ENCODE assay signal across 12 mouse cellular contexts in genomic region chr3:16310834-16311233, GRCm38 (mm10).
DNase-seq lines count a peak whose midpoint lies in the region; ATAC-seq and TF ChIP-seq lines count a peak whose summit lies in the region.
"Had no signal": no experiment of that assay in that cellular context is flagged by ENCODE, and none has a peak within 500 bp of the region (broad histone marks: within the 10 kb centered on the region; RNA-seq: fewer than 3 reads in every experiment).

No protein-coding gene starts in this region.

- ATAC-seq in embryonic facial prominence, embryonic 11.5 days (replicated peaks; ENCODE audit: insufficient number of reproducible peaks, low FRiP score, low TSS enrichment, low read depth), result no peak
- ATAC-seq in limb, embryonic 14.5 days (ENCODE audit: low FRiP score, low read depth), result no peak
- 0 out of 2 replicates have a peak, but pooled peaks have one; percentile 43 for ATAC-seq in forebrain, embryonic 15.5 days (replicated peaks)

- no peak overlapping the region for H3K9ac ChIP-seq in embryonic facial prominence, embryonic 11.5 days (replicated peaks; ENCODE audit: low read length)
- H3K9ac ChIP-seq in limb, embryonic 14.5 days (ENCODE audit: low read depth, low read length, severe bottlenecking), result no peak overlapping the region
- H3K9ac ChIP-seq in CH12.LX (ENCODE audit: insufficient read depth, low read depth), result no peak overlapping the region
- no peak overlapping the region for H3K9ac ChIP-seq in forebrain, embryonic 15.5 days (replicated peaks)
- H3K9ac ChIP-seq: heart, embryonic 12.5 days; liver, embryonic 13.5 days; midbrain, embryonic 12.5 days had no signal

- peak; percentile 56 for DNase-seq in embryonic facial prominence, embryonic 11.5 days (ENCODE audit: low spot score)
- no peak for DNase-seq in embryonic facial prominence, embryonic 10.5 days (ENCODE audit: low spot score)
- peak; percentile 20 for DNase-seq in limb, embryonic 14.5 days (ENCODE audit: low spot score)
- no peak for DNase-seq in limb, embryonic 10.5 days (ENCODE audit: low spot score)
- DNase-seq in CH12.LX (ENCODE audit: extremely low read depth), result peak; percentile 42
- no peak for DNase-seq in spleen, postnatal 10 days (ENCODE audit: low spot score in 2 of 2)
- no peak for DNase-seq in right cerebral cortex, postnatal 14 days
- DNase-seq: kidney, adult 11 months; liver, embryonic 13.5 days had no signal

- H3K9me3 ChIP-seq in embryonic facial prominence, embryonic 11.5 days (replicated peaks; ENCODE audit: control insufficient read depth, low read length), result no peaks in the 10 kb centered on the region
- no peaks in the 10 kb centered on the region for H3K9me3 ChIP-seq in embryonic facial prominence, embryonic 10.5 days
- H3K9me3 ChIP-seq in limb, embryonic 14.5 days (ENCODE audit: control insufficient read depth, low read length), result no peaks in the 10 kb centered on the region
- H3K9me3 ChIP-seq in limb, embryonic 10.5 days (replicated peaks), result no peaks in the 10 kb centered on the region
- no peaks in the 10 kb centered on the region for H3K9me3 ChIP-seq in CH12.LX (replicated peaks; ENCODE audit: low read length)
- H3K9me3 ChIP-seq in forebrain, embryonic 15.5 days, result no peaks in the 10 kb centered on the region
- H3K9me3 ChIP-seq: heart, embryonic 12.5 days; liver, embryonic 13.5 days; midbrain, embryonic 12.5 days had no signal

- no peaks in the 10 kb centered on the region for H3K27me3 ChIP-seq in embryonic facial prominence, embryonic 11.5 days (ENCODE audit: control insufficient read depth, insufficient read depth, low read length)
- no peaks in the 10 kb centered on the region for H3K27me3 ChIP-seq in embryonic facial prominence, embryonic 10.5 days (replicated peaks; ENCODE audit: low read depth, poor library complexity, severe bottlenecking)
- H3K27me3 ChIP-seq in limb, embryonic 14.5 days (ENCODE audit: control insufficient read depth, insufficient read depth, low read length), result no peaks in the 10 kb centered on the region
- H3K27me3 ChIP-seq in limb, embryonic 10.5 days (ENCODE audit: low read depth, poor library complexity, severe bottlenecking), result no peaks in the 10 kb centered on the region
- no peaks in the 10 kb centered on the region for H3K27me3 ChIP-seq in CH12.LX (replicated peaks)
- H3K27me3 ChIP-seq in forebrain, embryonic 15.5 days, result no peaks in the 10 kb centered on the region
- H3K27me3 ChIP-seq: heart, embryonic 12.5 days; liver, embryonic 13.5 days; midbrain, embryonic 12.5 days had no signal

- dilution Hi-C loops in CH12.LX (cut with MboI; ENCODE audit: extremely low pct_ligation_motif_present, extremely low pct_unique_long_range_greater_than_20kb, low sequenced_read_pairs), result no loop called here

- no peak overlapping the region for H3K4me2 ChIP-seq in embryonic facial prominence, embryonic 11.5 days (ENCODE audit: low read depth, low read length)
- no peak overlapping the region for H3K4me2 ChIP-seq in limb, embryonic 14.5 days (replicated peaks; ENCODE audit: low read depth, low read length, severe bottlenecking)
- no peak overlapping the region for H3K4me2 ChIP-seq in CH12.LX (ENCODE audit: insufficient read depth, low read depth, poor library complexity, severe bottlenecking)
- no peak overlapping the region for H3K4me2 ChIP-seq in forebrain, embryonic 15.5 days (replicated peaks)
- H3K4me2 ChIP-seq: heart, embryonic 12.5 days; liver, embryonic 13.5 days; midbrain, embryonic 12.5 days had no signal

- no peak overlapping the region for H3K4me3 ChIP-seq in embryonic facial prominence, embryonic 11.5 days (ENCODE audit: low read depth, low read length)
- no peak overlapping the region for H3K4me3 ChIP-seq in embryonic facial prominence, embryonic 10.5 days
- no peak overlapping the region for H3K4me3 ChIP-seq in limb, embryonic 14.5 days (replicated peaks; ENCODE audit: low read length)
- H3K4me3 ChIP-seq in limb, embryonic 10.5 days, result no peak overlapping the region
- H3K4me3 ChIP-seq in CH12.LX (replicated peaks in 1 of 3; ENCODE audit: low read depth in 2 of 3, low read length in 2 of 3, poor library complexity in 1 of 3), result no peak overlapping the region
- H3K4me3 ChIP-seq in forebrain, embryonic 15.5 days, result no peak overlapping the region
- H3K4me3 ChIP-seq: heart, embryonic 12.5 days; liver, embryonic 13.5 days; midbrain, embryonic 12.5 days had no signal

- no peak overlapping the region for H3K27ac ChIP-seq in embryonic facial prominence, embryonic 11.5 days (replicated peaks; ENCODE audit: low read depth, low read length)
- no peak overlapping the region for H3K27ac ChIP-seq in embryonic facial prominence, embryonic 10.5 days (replicated peaks)
- no peak overlapping the region for H3K27ac ChIP-seq in limb, embryonic 14.5 days (replicated peaks; ENCODE audit: low read depth, low read length)
- H3K27ac ChIP-seq in limb, embryonic 10.5 days, result no peak overlapping the region
- H3K27ac ChIP-seq in CH12.LX (ENCODE audit: insufficient read depth, low read depth), result no peak overlapping the region
- H3K27ac ChIP-seq in forebrain, embryonic 15.5 days (replicated peaks), result no peak overlapping the region
- H3K27ac ChIP-seq: liver, embryonic 13.5 days; midbrain, embryonic 12.5 days had no signal

- no peaks in the 10 kb centered on the region for H3K36me3 ChIP-seq in embryonic facial prominence, embryonic 11.5 days (replicated peaks; ENCODE audit: control insufficient read depth, insufficient read depth, low read depth, low read length)
- no peaks in the 10 kb centered on the region for H3K36me3 ChIP-seq in embryonic facial prominence, embryonic 10.5 days (replicated peaks)
- no peaks in the 10 kb centered on the region for H3K36me3 ChIP-seq in limb, embryonic 14.5 days (ENCODE audit: control insufficient read depth, insufficient read depth, low read length)
- no peaks in the 10 kb centered on the region for H3K36me3 ChIP-seq in limb, embryonic 10.5 days
- no peaks in the 10 kb centered on the region for H3K36me3 ChIP-seq in CH12.LX (replicated peaks in 1 of 2; ENCODE audit: control insufficient read depth in 1 of 2, insufficient read depth in 1 of 2, low read length in 1 of 2)
- H3K36me3 ChIP-seq in forebrain, embryonic 15.5 days, result no peaks in the 10 kb centered on the region
- H3K36me3 ChIP-seq: heart, embryonic 12.5 days; liver, embryonic 13.5 days; midbrain, embryonic 12.5 days had no signal

- no peaks in the 10 kb centered on the region for H3K4me1 ChIP-seq in embryonic facial prominence, embryonic 11.5 days (ENCODE audit: control insufficient read depth, insufficient read depth, low read length)
- no peaks in the 10 kb centered on the region for H3K4me1 ChIP-seq in embryonic facial prominence, embryonic 10.5 days
- H3K4me1 ChIP-seq in limb, embryonic 14.5 days (ENCODE audit: control insufficient read depth, insufficient read depth, low read length), result no peaks in the 10 kb centered on the region
- no peaks in the 10 kb centered on the region for H3K4me1 ChIP-seq in limb, embryonic 10.5 days
- H3K4me1 ChIP-seq in CH12.LX (ENCODE audit: control insufficient read depth in 1 of 2, insufficient read depth in 2 of 2), result no peaks in the 10 kb centered on the region
- no peaks in the 10 kb centered on the region for H3K4me1 ChIP-seq in forebrain, embryonic 15.5 days
- H3K4me1 ChIP-seq: heart, embryonic 12.5 days; liver, embryonic 13.5 days; midbrain, embryonic 12.5 days had no signal

- in situ Hi-C loops in CH12.LX (cut with MboI; ENCODE audit: low pct_ligation_motif_present, low pct_unique_long_range_greater_than_20kb, low sequenced_read_pairs), result no loop called here

- WGBS in embryonic facial prominence, embryonic 11.5 days, result 45% methylated on average over 3 of the region's 3 CpGs
- WGBS in embryonic facial prominence, embryonic 10.5 days, result 51% methylated on average over 3 of the region's 3 CpGs
- WGBS in limb, embryonic 14.5 days, result 37% methylated on average over 3 of the region's 3 CpGs
- WGBS in limb, embryonic 10.5 days, result 51% methylated on average over 3 of the region's 3 CpGs
- WGBS in forebrain, embryonic 15.5 days, result 45% methylated on average over 3 of the region's 3 CpGs

- TF ChIP-seq EP300 in CH12.LX (IDR thresholded peaks at IDR 0.05; ENCODE audit: low read length), result no peak

- TF ChIP-seq POLR2A in limb, embryonic 14.5 days (IDR thresholded peaks at IDR 0.05; ENCODE audit: borderline replicate concordance, extremely low read depth, insufficient read depth, insufficient read length), result no peak
- no peak for TF ChIP-seq POLR2A in CH12.LX (IDR thresholded peaks at IDR 0.05; ENCODE audit: low read depth, low read length)

- TF ChIP-seq CTCF in CH12.LX (conservative IDR thresholded peaks at IDR 0.05 in 1 of 2, IDR thresholded peaks at IDR 0.05 in 1 of 2; ENCODE audit: low read depth in 2 of 2, low read length in 2 of 2), result peak in 1 of 2 experiments; percentile 59; a peak in 2 of 4 replicates

- H3K79me2 ChIP-seq in CH12.LX (replicated peaks; ENCODE audit: control insufficient read depth, extremely low read depth, insufficient read depth, poor library complexity, severe bottlenecking), result no peaks in the 10 kb centered on the region

- TF ChIP-seq RAD21 in CH12.LX (IDR thresholded peaks at IDR 0.05; ENCODE audit: low read depth, low read length), result peak; percentile 74

TF ChIP-seq in CH12.LX, 34 proteins besides CTCF, POLR2A, EP300 and RAD21:
- TF ChIP-seq SMC3 (IDR thresholded peaks at IDR 0.05; ENCODE audit: low read depth, low read length) (peak; percentile 54), MAFK (IDR thresholded peaks at IDR 0.05; ENCODE audit: insufficient replicate concordance, low read length) (no peak)

Comparison
In these comparisons a context has a peak if more than half of its experiments do, and no peak if none do; other contexts are left out.
1. DNase-seq: peak in embryonic facial prominence, embryonic 11.5 days (single experiment), limb, embryonic 14.5 days (single experiment) and CH12.LX (single experiment); none in embryonic facial prominence, embryonic 10.5 days (single experiment), limb, embryonic 10.5 days (single experiment), spleen, postnatal 10 days (0 of 2) and right cerebral cortex, postnatal 14 days (single experiment).